Mouse (Mus musculus): ENCODE results near the gene Slc39a5. TPM values are rescaled to one million over a fixed set of nuclear protein-coding genes. Genes with fewer than 3 reads are reported as not detected.

The Slc39a5 gene
- total and polyA plus RNA-seq, 2 experiments from 2014 or later, result 0.10 to 0.24 TPM

GRCm38 (mm10) chr10:128425260-128425659 lies 24.2 kb upstream of the Slc39a5 start:
- DNase-seq (no peak), ATAC-seq (no peak)
- Histone ChIP-seq H3K9ac (no peak overlapping the region), H3K27me3 (ENCODE audit: insufficient read depth, low read length) (no peaks in the 10 kb centered on the region), H3K4me2 (ENCODE audit: low read depth) (no peak overlapping the region), H3K27ac (ENCODE audit: low read depth, low read length) (no peak overlapping the region), H3K9me3 (ENCODE audit: low read length) (no peaks in the 10 kb centered on the region), H3K36me3 (ENCODE audit: insufficient read depth) (peaks cover 70% of the 10 kb centered on the region), H3K4me1 (ENCODE audit: insufficient read depth) (no peaks in the 10 kb centered on the region), H3K4me3 (ENCODE audit: low read depth, low read length) (no peak overlapping the region)
- 93% methylated on average over 3 of the region's 3 CpGs for WGBS
- no peak for TF ChIP-seq CTCF (IDR thresholded peaks at IDR 0.05; ENCODE audit: low read depth)

- no peak for DNase-seq
- no peak for ATAC-seq
- no peak for TF ChIP-seq CTCF (IDR thresholded peaks at IDR 0.05; ENCODE audit: low read depth)
Measured at GRCm38 (mm10) chr10:128424604-128425003, 23.6 kb upstream of the Slc39a5 start.

GRCm38 (mm10) chr10:128422426-128422825 lies 21.4 kb upstream of the Slc39a5 start:
- DNase-seq (no peak), ATAC-seq (no peak)
- whole genome bisulfite sequencing, result 80% methylated on average over 5 of the region's 5 CpGs
- H3K4me3 ChIP-seq (ENCODE audit: low read depth, low read length), result no peak overlapping the region
- peaks cover 67% of the 10 kb centered on the region for H3K36me3 ChIP-seq (ENCODE audit: insufficient read depth)
- no peak for TF ChIP-seq CTCF (IDR thresholded peaks at IDR 0.05; ENCODE audit: low read depth)
- H3K4me1 ChIP-seq (ENCODE audit: insufficient read depth), result no peaks in the 10 kb centered on the region
- no peak overlapping the region for H3K27ac ChIP-seq (ENCODE audit: low read depth, low read length)
- H3K9ac ChIP-seq, result no peak overlapping the region
- H3K27me3 ChIP-seq (ENCODE audit: insufficient read depth, low read length), result no peaks in the 10 kb centered on the region
- no peaks in the 10 kb centered on the region for H3K9me3 ChIP-seq (ENCODE audit: low read length)
- no peak overlapping the region for H3K4me2 ChIP-seq (ENCODE audit: low read depth)

More at GRCm38 (mm10) chr10:128424604-128425003, 23.6 kb upstream of the Slc39a5 start:
- Histone ChIP-seq H3K36me3 (ENCODE audit: insufficient read depth) (peaks cover 71% of the 10 kb centered on the region), H3K9ac (no peak overlapping the region), H3K4me3 (ENCODE audit: low read depth, low read length) (no peak overlapping the region), H3K9me3 (ENCODE audit: low read length) (no peaks in the 10 kb centered on the region), H3K4me1 (ENCODE audit: insufficient read depth) (no peaks in the 10 kb centered on the region), H3K27me3 (ENCODE audit: insufficient read depth, low read length) (no peaks in the 10 kb centered on the region), H3K4me2 (ENCODE audit: low read depth) (no peak overlapping the region), H3K27ac (ENCODE audit: low read depth, low read length) (no peak overlapping the region)
- WGBS, result 69% methylated on average over 7 of the region's 7 CpGs

- Histone ChIP-seq H3K27ac (ENCODE audit: low read depth, low read length) (no peak overlapping the region), H3K9ac (no peak overlapping the region), H3K9me3 (ENCODE audit: low read length) (no peaks in the 10 kb centered on the region), H3K4me3 (ENCODE audit: low read depth, low read length) (no peak overlapping the region), H3K36me3 (ENCODE audit: insufficient read depth) (peaks cover 43% of the 10 kb centered on the region), H3K4me2 (ENCODE audit: low read depth) (no peak overlapping the region), H3K4me1 (ENCODE audit: insufficient read depth) (peaks cover 17% of the 10 kb centered on the region), H3K27me3 (ENCODE audit: insufficient read depth, low read length) (no peaks in the 10 kb centered on the region)
- no peak for TF ChIP-seq CTCF (IDR thresholded peaks at IDR 0.05; ENCODE audit: low read depth)
- WGBS, result 90% methylated on average over 5 of the region's 5 CpGs
- no peak for ATAC-seq
- no peak for DNase-seq
Measured at GRCm38 (mm10) chr10:128414848-128415247, 13.8 kb upstream of the Slc39a5 start.

- ATAC-seq, result no peak
- Histone ChIP-seq H3K4me3 (ENCODE audit: low read depth, low read length) (no peak overlapping the region), H3K9ac (peak overlapping the region; percentile 94; the same call in 1 of the 2 replicates)
Measured at GRCm38 (mm10) chr10:128413076-128413475, 12.0 kb upstream of the Slc39a5 start.

GRCm38 (mm10) chr10:128412558-128412957 lies 11.5 kb upstream of the Slc39a5 start:
- peak overlapping the region; percentile 94 for H3K9ac ChIP-seq
- ATAC-seq (no peak), DNase-seq (no peak)
- H3K4me2 ChIP-seq (ENCODE audit: low read depth), result peak overlapping the region; percentile 95
- peak overlapping the region; percentile 97 for H3K27ac ChIP-seq (ENCODE audit: low read depth, low read length)
- H3K36me3 ChIP-seq (ENCODE audit: insufficient read depth), result peaks cover 36% of the 10 kb centered on the region
- 19% methylated on average over 1 of the region's 1 CpGs for WGBS
- no peaks in the 10 kb centered on the region for H3K27me3 ChIP-seq (ENCODE audit: insufficient read depth, low read length)
- no peaks in the 10 kb centered on the region for H3K9me3 ChIP-seq (ENCODE audit: low read length)
- H3K4me3 ChIP-seq (ENCODE audit: low read depth, low read length), result peak overlapping the region; percentile 99
- peaks cover 24% of the 10 kb centered on the region for H3K4me1 ChIP-seq (ENCODE audit: insufficient read depth)
- TF ChIP-seq CTCF (IDR thresholded peaks at IDR 0.05; ENCODE audit: low read depth), result no peak

More at GRCm38 (mm10) chr10:128413076-128413475, 12.0 kb upstream of the Slc39a5 start:
- H3K27me3 ChIP-seq (ENCODE audit: insufficient read depth, low read length), result no peaks in the 10 kb centered on the region
- H3K4me1 ChIP-seq (ENCODE audit: insufficient read depth), result peaks cover 24% of the 10 kb centered on the region
- no peak for TF ChIP-seq CTCF (IDR thresholded peaks at IDR 0.05; ENCODE audit: low read depth)
- WGBS, result 32% methylated on average over 1 of the region's 1 CpGs
- H3K27ac ChIP-seq (ENCODE audit: low read depth, low read length), result no peak overlapping the region
- peaks cover 31% of the 10 kb centered on the region for H3K36me3 ChIP-seq (ENCODE audit: insufficient read depth)
- peak overlapping the region; percentile 95 for H3K4me2 ChIP-seq (ENCODE audit: low read depth)
- no peaks in the 10 kb centered on the region for H3K9me3 ChIP-seq (ENCODE audit: low read length)
- no peak for DNase-seq

GRCm38 (mm10) chr10:128412055-128412381 lies 11.0 kb upstream of the Slc39a5 start:
- Histone ChIP-seq H3K4me1 (ENCODE audit: insufficient read depth) (peaks cover 24% of the 10 kb centered on the region), H3K9me3 (ENCODE audit: low read length) (no peaks in the 10 kb centered on the region), H3K27me3 (ENCODE audit: insufficient read depth, low read length) (no peaks in the 10 kb centered on the region), H3K4me2 (ENCODE audit: low read depth) (peak overlapping the region; percentile 95), H3K36me3 (ENCODE audit: insufficient read depth) (peaks cover 32% of the 10 kb centered on the region), H3K27ac (ENCODE audit: low read depth, low read length) (peak overlapping the region; percentile 97), H3K9ac (peak overlapping the region; percentile 94), H3K4me3 (ENCODE audit: low read depth, low read length) (peak overlapping the region; percentile 99)
- 0% methylated on average over 14 of the region's 14 CpGs for WGBS
- no peak for TF ChIP-seq CTCF (IDR thresholded peaks at IDR 0.05; ENCODE audit: low read depth)
- ATAC-seq (no peak), DNase-seq (peak; percentile 57)

All from forebrain, postnatal 0 days (tissue).